Mouse (Mus musculus) layer of hippocampus, adult 9-10 months (tissue): ENCODE measurements at regions not wholly inside any gene's neighbourhood (a gene's known extent, or its start where the extent isn't known, plus 50 kb on each side); places are given as distances from the start of the nearest gene placed in this dataset.

Source experiments
- DNase-seq: peaks from one replicate; pipeline ENCODE4 v3.0.0; 2022; ENCODE audit warnings: low spot score

GRCm38 (mm10) chr15:36347333-36347845 is 660.2 kb downstream of the Zfp706 start:
- no peak for DNase-seq

- no peak for DNase-seq
Measured at GRCm38 (mm10) chr15:36346126-36346525, 661.4 kb downstream of the Zfp706 start.

DNA sequence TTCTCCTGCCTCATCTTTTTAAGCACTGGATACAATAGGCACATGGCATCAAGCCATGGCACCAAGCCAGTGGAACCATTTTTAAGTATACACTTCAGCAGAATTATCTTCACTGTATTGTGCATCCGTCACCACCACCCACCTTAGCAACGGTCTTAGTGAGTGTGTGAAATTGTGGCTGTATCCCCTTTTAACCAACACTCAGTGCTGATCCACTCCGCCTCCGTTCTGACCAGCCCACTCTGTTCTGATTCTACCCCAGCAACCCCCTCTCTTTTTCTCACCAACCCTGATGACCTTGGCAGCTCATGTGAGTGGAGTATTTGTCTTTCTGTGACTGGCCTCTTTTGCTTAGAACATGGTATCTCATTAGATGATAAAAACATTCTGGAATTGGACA is 662.2 kb downstream of the Zfp706 start:
- DNase-seq: no peak

- DNase-seq: no peak
Measured at GRCm38 (mm10) chr15:36339971-36340550, 667.5 kb downstream of the Zfp706 start.

- no peak for DNase-seq
Measured at GRCm38 (mm10) chr15:36338766-36339165, 668.8 kb downstream of the Zfp706 start.

DNA sequence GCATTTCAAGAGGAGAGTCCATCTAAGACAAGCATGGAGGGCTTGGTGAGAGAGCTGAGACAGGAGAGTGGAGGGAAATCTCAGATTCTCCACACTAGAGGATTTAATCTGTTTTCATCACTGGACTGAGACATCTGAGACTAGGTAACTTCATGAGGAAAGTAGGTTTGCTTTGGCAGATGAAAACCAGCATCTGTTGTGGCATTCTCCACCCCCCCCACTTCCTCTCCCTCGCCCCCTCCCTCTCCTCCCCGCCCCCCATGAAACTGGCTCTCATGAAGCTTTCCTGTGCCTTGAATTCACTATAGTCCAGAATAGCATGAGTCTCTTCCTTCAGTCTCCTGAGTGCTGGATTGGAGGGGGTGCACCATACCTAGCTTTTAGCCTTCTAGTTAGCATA is 670.7 kb downstream of the Zfp706 start:
- DNase-seq: no peak

DNA sequence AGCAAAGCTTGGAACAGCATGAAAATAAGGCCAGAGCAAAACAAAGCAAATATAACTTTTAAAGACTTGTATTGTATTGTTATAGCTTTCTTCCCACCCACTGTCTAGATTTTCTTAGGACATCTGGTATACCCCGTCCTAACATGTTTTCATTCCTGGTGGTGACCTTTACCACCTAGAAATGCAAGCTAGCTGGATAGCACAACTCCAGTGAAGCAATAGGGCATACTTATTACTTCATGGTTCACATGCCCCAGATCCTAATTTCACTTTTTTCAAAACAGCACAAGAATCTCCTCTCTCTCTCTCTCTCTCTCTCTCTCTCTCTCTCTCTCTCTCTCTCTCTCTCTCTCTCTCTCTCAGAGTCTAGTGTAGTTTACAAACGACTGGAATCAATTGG is 672.5 kb downstream of the Zfp706 start:
- no peak for DNase-seq

- no peak for DNase-seq
Measured at GRCm38 (mm10) chr15:36334436-36335113, 673.0 kb downstream of the Zfp706 start.

GRCm38 (mm10) chr15:36333857-36334256 is 673.7 kb downstream of the Zfp706 start:
- DNase-seq: no peak

DNA sequence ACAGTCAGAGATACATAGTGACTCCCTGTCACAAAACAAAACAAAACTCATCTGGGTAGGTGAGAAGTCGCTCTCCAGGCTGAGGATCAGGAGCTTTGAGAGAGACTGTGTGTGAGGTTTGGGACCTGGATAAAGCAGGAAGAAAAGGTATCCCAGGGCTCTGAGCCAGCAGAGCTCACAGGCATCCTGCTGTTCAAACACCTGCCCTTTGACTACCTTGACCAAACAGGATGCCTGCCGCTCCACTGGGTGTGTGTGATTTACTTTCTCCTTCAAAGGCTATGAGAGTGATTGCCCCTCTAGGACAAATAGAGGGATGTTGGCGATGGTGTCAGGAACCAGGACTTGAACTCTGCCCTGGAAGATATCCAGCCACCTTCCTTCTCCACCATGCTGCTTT is 674.3 kb downstream of the Zfp706 start:
- no peak for DNase-seq
